Mouse (Mus musculus) heart, embryonic 11.5 days (tissue): ENCODE results near the gene Depdc5. TPM values are rescaled to one million over a fixed set of nuclear protein-coding genes. Genes with fewer than 3 reads are reported as not detected.

Experiments
- ATAC-seq: fragments of 200-750 bp; cut with Nextera tagmentation; replicated peaks from 2 replicates; pipeline ENCODE4 v1.8.0; 2017; ENCODE audit warnings: moderate library complexity; ENCODE audit not compliant: insufficient number of reproducible peaks, low FRiP score, low TSS enrichment
- H3K27ac ChIP-seq: fragments of 300-500 bp; sonication (generic); 2 replicates; pipeline ENCODE4 v1.5.1; 2014; ENCODE audit warnings: mild to moderate bottlenecking, low read depth, low read length
- H3K27me3 ChIP-seq: fragments of 300-500 bp; sonication (generic); 2 replicates; pipeline ENCODE4 v1.6.1; 2014; ENCODE audit warnings: mild to moderate bottlenecking, low read length, mixed read lengths; ENCODE audit not compliant: control insufficient read depth, insufficient read depth
- H3K36me3 ChIP-seq: fragments of 300-500 bp; sonication (generic); 2 replicates; pipeline ENCODE4 v1.6.1; 2014; ENCODE audit warnings: mild to moderate bottlenecking, low read length, moderate library complexity, mixed read lengths; ENCODE audit not compliant: control insufficient read depth, insufficient read depth
- H3K4me1 ChIP-seq: fragments of 300-500 bp; sonication (generic); 2 replicates; pipeline ENCODE4 v1.6.1; 2014; ENCODE audit warnings: low read length; ENCODE audit not compliant: control insufficient read depth, insufficient read depth
- H3K4me2 ChIP-seq: fragments of 300-500 bp; sonication (generic); 2 replicates; pipeline ENCODE4 v1.6.1; 2014; ENCODE audit warnings: mild to moderate bottlenecking, moderate library complexity
- H3K4me3 ChIP-seq: fragments of 300-500 bp; sonication (generic); 2 replicates; pipeline ENCODE4 v1.5.1; 2014; ENCODE audit warnings: low read depth, low read length
- H3K9ac ChIP-seq: fragments of 300-500 bp; sonication (generic); 2 replicates; pipeline ENCODE4 v1.6.1; 2014; ENCODE audit warnings: mild to moderate bottlenecking, low read depth, low read length, moderate library complexity
- H3K9me3 ChIP-seq: fragments of 300-500 bp; sonication (generic); replicated peaks from 2 replicates; pipeline ENCODE4 v1.6.1; 2016; ENCODE audit warnings: low read length; ENCODE audit not compliant: control insufficient read depth
- WGBS: fragments of 180-500 bp; shearing (Covaris S2); extraction: QIAGEN DNeasy Blood & Tissue Kit; methylation state at CpG from one replicate; pipeline ENCODE4 v1.1.7; 2014; ENCODE audit not compliant: insufficient replicate concordance; 5-methylcytosine and 5-hydroxymethylcytosine counted together
- polyA plus RNA-seq: library from polyadenylated mRNA; unstranded; fragments of >200 nt; fragmentation: Nextera tagmentation; extraction: Ambion mirVana; gene quantifications from 2 replicates; pipeline ENCODE4 v1.2.1, GENCODE M21; 2014

Depdc5 gene
- polyA plus RNA-seq, 1 experiment from 2014 or later = 18.2 TPM

GRCm38 (mm10) chr5:32997686-32998085 is 134.2 kb downstream of the Depdc5 start:
- Histone ChIP-seq H3K9ac (no peak overlapping the region), H3K4me2 (no peak overlapping the region), H3K9me3 (no peaks in the 10 kb centered on the region), H3K27ac (no peak overlapping the region), H3K36me3 (no peaks in the 10 kb centered on the region), H3K27me3 (peaks cover 2% of the 10 kb centered on the region; the same call in 1 of the 2 replicates), H3K4me3 (no peak overlapping the region), H3K4me1 (no peaks in the 10 kb centered on the region; the same call in 1 of the 2 replicates)
- ATAC-seq = no peak
- WGBS = 34% methylated on average over 4 of the region's 4 CpGs

GRCm38 (mm10) chr5:32998783-32999182 is 135.3 kb downstream of the Depdc5 start:
- no peaks in the 10 kb centered on the region for H3K9me3 ChIP-seq
- no peak overlapping the region for H3K4me3 ChIP-seq
- H3K4me1 ChIP-seq = no peaks in the 10 kb centered on the region; the same call in 1 of the 2 replicates
- no peak overlapping the region for H3K9ac ChIP-seq
- ATAC-seq = no peak
- no peaks in the 10 kb centered on the region for H3K36me3 ChIP-seq
- peaks cover 2% of the 10 kb centered on the region; the same call in 1 of the 2 replicates for H3K27me3 ChIP-seq
- WGBS = 85% methylated on average over 4 of the region's 4 CpGs
- no peak overlapping the region for H3K27ac ChIP-seq
- H3K4me2 ChIP-seq = no peak overlapping the region

GRCm38 (mm10) chr5:33001111-33001510 is 137.6 kb downstream of the Depdc5 start:
- ATAC-seq = no peak
- Histone ChIP-seq H3K36me3 (no peaks in the 10 kb centered on the region), H3K4me1 (peaks cover 3% of the 10 kb centered on the region), H3K9ac (no peak overlapping the region), H3K9me3 (no peaks in the 10 kb centered on the region), H3K27ac (no peak overlapping the region), H3K4me2 (no peak overlapping the region), H3K27me3 (peaks cover 2% of the 10 kb centered on the region; the same call in 1 of the 2 replicates), H3K4me3 (no peak overlapping the region)
- WGBS = 73% methylated on average over 5 of the region's 5 CpGs

GRCm38 (mm10) chr5:33002781-33003180 is 139.3 kb downstream of the Depdc5 start:
- 82% methylated on average over 5 of the region's 5 CpGs for WGBS
- Histone ChIP-seq H3K9ac (no peak overlapping the region), H3K4me2 (no peak overlapping the region), H3K9me3 (no peaks in the 10 kb centered on the region), H3K27ac (no peak overlapping the region), H3K4me1 (peaks cover 9% of the 10 kb centered on the region), H3K27me3 (peaks cover 2% of the 10 kb centered on the region; the same call in 1 of the 2 replicates), H3K4me3 (no peak overlapping the region), H3K36me3 (no peaks in the 10 kb centered on the region)
- ATAC-seq = no peak

GRCm38 (mm10) chr5:33003500-33003899 is 140.0 kb downstream of the Depdc5 start:
- H3K9ac ChIP-seq = no peak overlapping the region
- H3K27ac ChIP-seq = no peak overlapping the region
- H3K27me3 ChIP-seq = peaks cover 2% of the 10 kb centered on the region; the same call in 1 of the 2 replicates
- H3K9me3 ChIP-seq = no peaks in the 10 kb centered on the region
- peaks cover 9% of the 10 kb centered on the region for H3K4me1 ChIP-seq
- no peak overlapping the region for H3K4me2 ChIP-seq
- no peak overlapping the region for H3K4me3 ChIP-seq
- H3K36me3 ChIP-seq = no peaks in the 10 kb centered on the region
- no peak for ATAC-seq
- WGBS = 75% methylated on average over 6 of the region's 6 CpGs

- Histone ChIP-seq H3K36me3 (no peaks in the 10 kb centered on the region), H3K27ac (no peak overlapping the region), H3K27me3 (peaks cover 2% of the 10 kb centered on the region; the same call in 1 of the 2 replicates), H3K9ac (no peak overlapping the region), H3K4me1 (peaks cover 9% of the 10 kb centered on the region), H3K4me2 (no peak overlapping the region), H3K9me3 (no peaks in the 10 kb centered on the region), H3K4me3 (no peak overlapping the region)
- no peak for ATAC-seq
- WGBS = 78% methylated on average over 4 of the region's 4 CpGs
Measured at GRCm38 (mm10) chr5:33004110-33004509, 140.6 kb downstream of the Depdc5 start.

- H3K4me1 ChIP-seq = peaks cover 9% of the 10 kb centered on the region
- no peaks in the 10 kb centered on the region for H3K36me3 ChIP-seq
- no peaks in the 10 kb centered on the region for H3K9me3 ChIP-seq
- no peak for ATAC-seq
- no peak overlapping the region for H3K4me3 ChIP-seq
- no peak overlapping the region for H3K27ac ChIP-seq
- no peak overlapping the region for H3K9ac ChIP-seq
- 0 out of 2 replicates have a peak, but pooled peaks cover 2% of the 10 kb centered on the region for H3K27me3 ChIP-seq
- WGBS = 77% methylated on average over 11 of the region's 11 CpGs
- no peak overlapping the region for H3K4me2 ChIP-seq
Measured at GRCm38 (mm10) chr5:33005442-33006145, 142.1 kb downstream of the Depdc5 start.

- Histone ChIP-seq H3K27me3 (0 out of 2 replicates have a peak, but pooled peaks cover under 1% of the 10 kb centered on the region), H3K9ac (no peak overlapping the region), H3K4me3 (no peak overlapping the region), H3K27ac (no peak overlapping the region), H3K9me3 (no peaks in the 10 kb centered on the region), H3K36me3 (no peaks in the 10 kb centered on the region), H3K4me1 (peaks cover 12% of the 10 kb centered on the region), H3K4me2 (no peak overlapping the region)
- WGBS = 51% methylated on average over 8 of the region's 8 CpGs
- no peak for ATAC-seq
Measured at GRCm38 (mm10) chr5:33006670-33007069, 143.2 kb downstream of the Depdc5 start.

GRCm38 (mm10) chr5:33007371-33007770 is 143.9 kb downstream of the Depdc5 start:
- WGBS = 57% methylated on average over 4 of the region's 4 CpGs
- Histone ChIP-seq H3K4me1 (peaks cover 12% of the 10 kb centered on the region), H3K4me3 (no peak overlapping the region), H3K9me3 (no peaks in the 10 kb centered on the region), H3K36me3 (no peaks in the 10 kb centered on the region), H3K27ac (no peak overlapping the region), H3K9ac (no peak overlapping the region), H3K27me3 (no peaks in the 10 kb centered on the region), H3K4me2 (no peak overlapping the region)
- no peak for ATAC-seq
